In genomic region chr11:69766872-69767624, GRCm38 (mm10) we compare ENCODE assay signal across 7 mouse cellular contexts. TPM values are rescaled to one million over a fixed set of nuclear protein-coding genes. Genes with fewer than 3 reads are reported as not detected.
DNase-seq lines count a peak whose midpoint lies in the region; ATAC-seq and TF ChIP-seq lines count a peak whose summit lies in the region.

No protein-coding gene starts in this region.

- no peak for TF ChIP-seq EP300 in ES-Bruce4 (IDR thresholded peaks at IDR 0.05; ENCODE audit: insufficient read depth, low read depth, low read length)

- H3K4me2 ChIP-seq in hindbrain, embryonic 13.5 days: peak overlapping the region; percentile 61

- WGBS in hindbrain, embryonic 13.5 days: 61% methylated on average over 13 of the region's 13 CpGs
- 22% methylated on average over 13 of the region's 13 CpGs for WGBS in lung, adult 2 months

- ATAC-seq in hindbrain, embryonic 13.5 days (ENCODE audit: low FRiP score): 0 out of 2 replicates have a peak, but pooled peaks have one; percentile 21

- TF ChIP-seq CTCF in ES-Bruce4 (IDR thresholded peaks at IDR 0.05; ENCODE audit: low read depth, low read length): no peak
- no peak for TF ChIP-seq CTCF in lung, adult 2 months (IDR thresholded peaks at IDR 0.05; ENCODE audit: insufficient read depth, low read length)

- H3K4me3 ChIP-seq in ES-Bruce4 (ENCODE audit: low read depth, low read length): peak overlapping the region; percentile 16; the same call in 1 of the 2 replicates
- H3K4me3 ChIP-seq in brown adipose tissue, adult 24 weeks (ENCODE audit: insufficient read depth, low read depth, low read length): peak overlapping the region; percentile 90
- H3K4me3 ChIP-seq in hindbrain, embryonic 13.5 days: peak overlapping the region; percentile 81
- H3K4me3 ChIP-seq in lung, adult 2 months (replicated peaks; ENCODE audit: extremely low read depth, low read depth, low read length): peak overlapping the region; percentile 99

- intact Hi-C loops in gastrocnemius, postnatal 36 days (cut with DNase I): no loop called here

- no peaks in the 10 kb centered on the region for H3K4me1 ChIP-seq in ES-Bruce4 (ENCODE audit: control insufficient read depth, insufficient read depth, low read length)
- peaks cover 14% of the 10 kb centered on the region for H3K4me1 ChIP-seq in brown adipose tissue, adult 24 weeks (ENCODE audit: control insufficient read depth, insufficient read depth, insufficient read length, low read length)
- peaks cover 38% of the 10 kb centered on the region for H3K4me1 ChIP-seq in hindbrain, embryonic 13.5 days (replicated peaks)
- peaks cover 17% of the 10 kb centered on the region for H3K4me1 ChIP-seq in lung, adult 2 months (ENCODE audit: control insufficient read depth, insufficient read depth, low read length)

- no peaks in the 10 kb centered on the region for H3K27me3 ChIP-seq in ES-Bruce4 (ENCODE audit: control insufficient read depth, insufficient read depth, low read length, poor library complexity, severe bottlenecking)
- no peaks in the 10 kb centered on the region for H3K27me3 ChIP-seq in hindbrain, embryonic 13.5 days

- no peak overlapping the region for H3K27ac ChIP-seq in ES-Bruce4 (ENCODE audit: insufficient read depth, low read length)
- H3K27ac ChIP-seq in brown adipose tissue, adult 24 weeks (replicated peaks; ENCODE audit: low read depth, low read length): peak overlapping the region; percentile 77
- peak overlapping the region; percentile 2; the same call in 1 of the 2 replicates for H3K27ac ChIP-seq in hindbrain, embryonic 13.5 days

- no peaks in the 10 kb centered on the region for H3K9me3 ChIP-seq in ES-Bruce4 (replicated peaks; ENCODE audit: control insufficient read depth, insufficient read depth, low read length, poor library complexity, severe bottlenecking)
- no peaks in the 10 kb centered on the region for H3K9me3 ChIP-seq in hindbrain, embryonic 13.5 days

- H3K9ac ChIP-seq in ES-Bruce4 (ENCODE audit: low read depth, poor library complexity, severe bottlenecking): no peak overlapping the region
- H3K9ac ChIP-seq in hindbrain, embryonic 13.5 days: peak overlapping the region; percentile 98

- no peaks in the 10 kb centered on the region for H3K36me3 ChIP-seq in ES-Bruce4 (ENCODE audit: control insufficient read depth, insufficient read depth, low read length, poor library complexity, severe bottlenecking)
- no peaks in the 10 kb centered on the region for H3K36me3 ChIP-seq in hindbrain, embryonic 13.5 days

- DNase-seq in lung, adult 2 months: peak; percentile 42
- DNase-seq in adipocyte (ENCODE audit: low spot score): no peak
- no peak for DNase-seq in layer of hippocampus, postnatal 14 days (ENCODE audit: low spot score in 2 of 2)
- DNase-seq in gastrocnemius, postnatal 36 days: no peak

- TF ChIP-seq POLR2A in ES-Bruce4 (IDR thresholded peaks at IDR 0.05; ENCODE audit: insufficient read depth, low read length): no peak
- TF ChIP-seq POLR2A in lung, adult 2 months (IDR thresholded peaks at IDR 0.05; ENCODE audit: borderline replicate concordance, extremely low read depth, low read depth, low read length): peak; percentile 33; the same call in 1 of the 2 replicates

RNA-seq across cellular contexts. Expression of gene Zbtb4, which starts 1.3 kb away (rescaled TPM):
- polyA plus RNA-seq in ES-Bruce4 (2011; ENCODE audit: insufficient read depth, insufficient read length, low read depth, missing spikeins): 3.6 and 4.8 TPM in 2 replicates
- 17.2 and 23.6 TPM in 2 replicates for polyA plus RNA-seq in brown adipose tissue, adult 24 weeks (2012; ENCODE audit: insufficient read depth, insufficient read length, missing spikeins)
- polyA plus RNA-seq in hindbrain, embryonic 13.5 days (2015; fragmentation: Nextera tagmentation; extraction: Ambion mirVana): 3.2 TPM in 2 replicates
- polyA plus RNA-seq in lung, adult 2 months (2012; rRNA removed): 104 and 106 TPM in 2 replicates
- total RNA-seq in layer of hippocampus, postnatal 14 days (2021): 10 to 100 TPM; 82.0 to 83.5 TPM
- total RNA-seq in gastrocnemius, postnatal 36 days (2021): 10 to 100 TPM; 24.3 to 26.2 TPM

RNA-seq across cellular contexts. Expression of gene Slc35g3, which starts 5.3 kb away (rescaled TPM):
- not detected in 2 replicates for polyA plus RNA-seq in ES-Bruce4 (2011; ENCODE audit: insufficient read depth, insufficient read length, low read depth, missing spikeins)
- polyA plus RNA-seq in brown adipose tissue, adult 24 weeks (2012; ENCODE audit: insufficient read depth, insufficient read length, missing spikeins): not detected in 2 replicates
- 0.35 and 0.87 TPM in 2 replicates for polyA plus RNA-seq in hindbrain, embryonic 13.5 days (2015; fragmentation: Nextera tagmentation; extraction: Ambion mirVana)
- polyA plus RNA-seq in lung, adult 2 months (2012; rRNA removed): 1.4 and 2.3 TPM in 2 replicates
- under 1 TPM in 1 of 2 experiments, not detected in 1; 0.21 TPM for total RNA-seq in layer of hippocampus, postnatal 14 days (2021)
- not detected for total RNA-seq in gastrocnemius, postnatal 36 days (2021)

RNA-seq across cellular contexts. Expression of gene Polr2a, which starts 8.6 kb away (rescaled TPM):
- polyA plus RNA-seq in ES-Bruce4 (2011; ENCODE audit: insufficient read depth, insufficient read length, low read depth, missing spikeins): 102 and 103 TPM in 2 replicates
- polyA plus RNA-seq in brown adipose tissue, adult 24 weeks (2012; ENCODE audit: insufficient read depth, insufficient read length, missing spikeins): 10.4 and 16.5 TPM in 2 replicates
- polyA plus RNA-seq in hindbrain, embryonic 13.5 days (2015; fragmentation: Nextera tagmentation; extraction: Ambion mirVana): 18.8 and 20.4 TPM in 2 replicates
- 32.0 and 51.1 TPM in 2 replicates for polyA plus RNA-seq in lung, adult 2 months (2012; rRNA removed)
- total RNA-seq in layer of hippocampus, postnatal 14 days (2021): 10 to 100 TPM; 62.8 to 68.5 TPM
- 10 to 100 TPM; 28.7 to 29.2 TPM for total RNA-seq in gastrocnemius, postnatal 36 days (2021)

RNA-seq across cellular contexts. Expression of gene Chrnb1, which starts 28.7 kb away (rescaled TPM):
- polyA plus RNA-seq in ES-Bruce4 (2011; ENCODE audit: insufficient read depth, insufficient read length, low read depth, missing spikeins): 10.1 and 12.1 TPM in 2 replicates
- 1.7 and 2.4 TPM in 2 replicates for polyA plus RNA-seq in brown adipose tissue, adult 24 weeks (2012; ENCODE audit: insufficient read depth, insufficient read length, missing spikeins)
- 1.5 and 2.6 TPM in 2 replicates for polyA plus RNA-seq in hindbrain, embryonic 13.5 days (2015; fragmentation: Nextera tagmentation; extraction: Ambion mirVana)
- polyA plus RNA-seq in lung, adult 2 months (2012; rRNA removed): 31.5 and 38.0 TPM in 2 replicates
- total RNA-seq in layer of hippocampus, postnatal 14 days (2021): 1 to 10 TPM; 1.0 to 1.1 TPM
- total RNA-seq in gastrocnemius, postnatal 36 days (2021): 10 to 100 TPM; 29.2 to 33.1 TPM

RNA-seq across cellular contexts. Expression of gene Fgf11, which starts 34.6 kb away (rescaled TPM):
- 1.8 and 2.5 TPM in 2 replicates for polyA plus RNA-seq in ES-Bruce4 (2011; ENCODE audit: insufficient read depth, insufficient read length, low read depth, missing spikeins)
- polyA plus RNA-seq in brown adipose tissue, adult 24 weeks (2012; ENCODE audit: insufficient read depth, insufficient read length, missing spikeins): 5.6 and 7.5 TPM in 2 replicates
- 4.8 and 5.5 TPM in 2 replicates for polyA plus RNA-seq in hindbrain, embryonic 13.5 days (2015; fragmentation: Nextera tagmentation; extraction: Ambion mirVana)
- polyA plus RNA-seq in lung, adult 2 months (2012; rRNA removed): 6.9 and 8.0 TPM in 2 replicates
- total RNA-seq in layer of hippocampus, postnatal 14 days (2021): 10 to 100 TPM; 22.8 to 23.7 TPM
- total RNA-seq in gastrocnemius, postnatal 36 days (2021): 1 to 10 TPM; 4.6 to 4.8 TPM

Comparison
In these comparisons a context has a peak if more than half of its experiments do, and no peak if none do; other contexts are left out.
1. H3K4me3 ChIP-seq: peak in every context shown above with its lines; median percentile 99 in lung, adult 2 months; 90 in brown adipose tissue, adult 24 weeks; 81 in hindbrain, embryonic 13.5 days; 16 in ES-Bruce4.